Mouse (Mus musculus) cerebellum, adult (tissue): Measurements from ENCODE around the gene Pacrg.

Experiments
- ATAC-seq: cut with Nextera tagmentation; 2 replicates; pipeline ENCODE4 v1.9.2; 2017; ENCODE audit warnings: mild to moderate bottlenecking, moderate library complexity, mixed read lengths; ENCODE audit not compliant: insufficient number of reproducible peaks, low FRiP score, low TSS enrichment

Pacrg gene

DNA sequence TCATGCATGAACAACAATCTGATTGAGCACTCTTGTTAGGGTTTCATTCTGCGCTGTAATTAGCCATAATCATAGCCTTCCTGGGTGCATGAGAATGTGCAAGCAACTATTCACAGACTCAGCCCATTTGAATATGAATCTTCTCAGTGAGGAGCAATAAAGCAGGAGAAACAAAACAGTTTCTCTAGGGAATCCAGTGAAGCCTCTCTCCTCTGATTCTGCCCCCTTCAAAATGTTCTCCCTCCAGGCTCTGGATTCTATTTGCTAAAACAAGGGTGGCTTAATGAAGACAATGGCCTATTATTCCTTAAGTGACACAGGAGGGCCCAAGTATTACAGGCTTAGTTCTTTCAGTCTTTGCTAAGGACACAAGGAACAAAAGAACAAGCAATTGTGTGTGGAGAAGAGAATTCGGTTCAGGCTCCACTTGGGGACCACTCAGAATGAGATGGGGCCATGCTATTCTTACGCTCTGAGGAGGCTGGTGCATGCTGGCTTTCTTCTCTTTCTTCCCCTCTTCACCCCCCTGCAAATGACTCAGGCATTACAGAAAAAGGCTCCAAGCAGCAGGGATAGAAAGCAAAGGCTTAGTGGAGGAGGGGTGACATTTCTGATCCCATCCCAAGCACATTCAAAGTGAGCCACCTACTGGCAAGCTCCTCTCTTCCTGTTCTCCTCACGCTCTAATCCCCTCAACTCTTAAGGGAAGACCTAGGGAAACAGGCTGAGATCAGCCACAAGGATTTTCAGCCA is 95.2 kb downstream of the Pacrg start:
- ATAC-seq, result peak; percentile 68; the same call in 1 of the 2 replicates

DNA sequence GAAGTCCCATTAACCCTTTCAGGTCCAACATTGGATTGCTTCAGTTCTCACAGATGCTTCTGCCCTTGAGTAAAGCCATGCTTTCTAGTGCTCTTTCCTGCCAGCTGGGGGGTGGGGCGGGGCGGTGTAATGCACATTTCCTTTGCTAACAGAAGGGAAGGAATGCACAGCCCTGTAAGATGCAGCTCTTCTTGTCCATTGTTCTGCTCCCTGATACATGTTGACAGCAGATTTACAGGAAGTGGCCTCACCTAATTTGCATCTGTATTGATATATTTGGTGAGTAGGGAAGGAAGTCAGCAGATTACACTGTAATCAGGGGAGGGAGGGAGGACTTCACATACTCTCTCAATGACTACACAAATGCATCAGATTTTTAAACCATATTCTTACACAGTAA is 100.0 kb downstream of the Pacrg start:
- no peak for ATAC-seq

DNA sequence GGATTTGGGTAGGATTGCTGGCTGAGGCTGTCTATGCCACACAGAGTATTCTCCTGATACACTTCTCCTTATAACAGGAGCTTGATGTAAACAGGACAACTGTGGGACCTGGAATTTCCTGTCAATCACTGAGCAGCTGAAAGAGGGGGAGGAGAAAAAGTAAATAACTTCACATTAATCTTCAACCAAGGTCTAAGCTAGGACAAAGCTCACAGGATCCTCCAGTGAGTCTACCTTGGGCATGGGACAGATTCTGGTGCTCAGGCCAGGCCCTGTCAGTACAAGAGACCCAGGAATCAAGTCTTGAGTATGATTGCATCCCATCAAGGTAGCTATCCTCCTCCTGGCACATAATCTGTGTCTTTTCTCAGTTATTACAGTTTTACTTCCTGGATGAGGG is 102.1 kb downstream of the Pacrg start:
- ATAC-seq, result no peak

DNA sequence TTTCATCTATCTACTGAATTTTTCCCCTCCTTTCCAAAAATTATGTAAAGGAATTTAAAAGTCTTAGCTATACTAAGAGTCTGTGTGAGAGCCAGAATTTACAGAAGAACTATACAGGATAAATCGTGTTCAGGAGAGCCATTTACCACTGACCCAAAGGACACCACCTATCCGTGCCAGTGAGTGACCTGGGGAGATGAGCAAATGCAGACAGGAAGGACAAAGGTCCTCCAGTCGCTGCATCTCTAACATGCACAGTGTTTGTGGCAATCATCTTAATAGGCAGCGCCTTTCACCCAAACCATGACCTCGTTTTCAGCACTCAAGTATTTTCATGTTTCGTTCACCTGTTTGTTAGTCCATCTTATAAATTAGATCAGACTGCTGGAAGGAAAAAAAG is 105.4 kb downstream of the Pacrg start:
- no peak for ATAC-seq

DNA sequence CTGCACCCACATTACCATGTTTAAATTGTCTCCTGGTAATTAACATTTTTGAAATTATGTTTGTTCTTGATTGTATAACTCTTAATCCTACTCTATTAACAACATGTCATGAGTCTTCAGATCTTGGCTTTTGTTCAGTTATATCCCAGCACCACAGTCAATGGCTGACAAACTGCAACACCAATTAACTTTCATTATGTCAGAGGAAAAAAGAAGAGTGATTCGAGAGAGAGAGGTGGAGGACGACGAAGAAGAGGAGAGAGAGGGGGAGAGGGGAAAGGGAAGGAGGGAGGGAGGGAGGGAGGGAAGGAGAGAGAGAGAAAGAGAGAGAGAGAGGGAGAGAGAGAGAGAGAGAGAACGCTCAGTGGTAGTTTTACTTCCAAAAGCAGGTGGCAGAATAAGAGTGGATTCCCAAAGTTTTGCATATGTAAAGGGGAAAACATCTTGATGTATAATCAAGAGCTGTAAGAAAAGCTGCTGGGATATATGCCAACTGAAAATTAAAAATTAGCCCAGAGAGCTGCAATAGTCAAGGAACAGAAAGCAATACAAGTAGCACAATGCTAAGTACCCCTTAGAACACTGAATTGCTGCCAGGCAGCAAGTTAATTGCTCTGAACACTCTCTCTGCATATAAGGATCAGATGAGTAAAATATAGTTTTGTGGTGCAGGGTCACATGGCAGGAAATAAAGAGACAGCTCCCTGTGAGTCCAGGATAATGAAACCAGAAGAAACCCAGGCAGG is 107.6 kb downstream of the Pacrg start:
- ATAC-seq, result no peak

DNA sequence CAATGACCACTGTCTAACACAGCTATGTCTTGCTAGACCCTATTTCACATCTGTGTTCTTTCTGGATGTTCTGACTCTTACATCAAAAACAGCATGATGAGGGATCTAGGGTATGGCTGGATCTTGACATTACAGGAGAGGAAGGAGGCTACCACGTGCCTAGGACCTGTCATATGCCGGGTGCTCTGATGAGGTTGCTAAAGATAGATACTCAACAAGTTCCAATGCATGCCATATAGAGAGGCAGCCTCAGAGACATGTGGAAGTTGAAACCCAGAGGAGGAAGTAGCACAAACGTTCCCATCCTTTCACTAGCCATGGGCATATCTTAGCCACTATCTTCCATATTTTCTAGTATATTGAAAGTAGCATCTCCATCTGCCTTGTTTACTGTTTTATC is 115.3 kb downstream of the Pacrg start:
- ATAC-seq, result no peak

DNA sequence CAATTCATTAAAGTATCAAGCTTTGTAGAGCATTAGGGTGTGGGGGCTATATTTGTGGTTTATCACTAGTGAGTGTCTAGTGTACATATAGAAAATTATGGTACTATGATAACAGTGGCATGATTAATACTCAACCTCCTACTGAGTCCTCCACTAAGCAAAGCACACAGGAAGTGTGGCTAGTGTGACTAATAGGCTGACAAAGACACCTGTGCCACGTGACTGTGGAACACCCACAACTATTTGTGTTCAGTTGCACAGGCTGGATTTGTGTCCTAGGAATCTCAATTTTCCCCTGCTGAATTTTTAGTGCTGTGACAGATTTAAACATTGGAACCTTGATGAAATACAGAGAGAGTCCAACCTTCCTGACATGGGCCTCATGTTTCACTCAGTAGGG is 118.5 kb downstream of the Pacrg start:
- no peak for ATAC-seq

DNA sequence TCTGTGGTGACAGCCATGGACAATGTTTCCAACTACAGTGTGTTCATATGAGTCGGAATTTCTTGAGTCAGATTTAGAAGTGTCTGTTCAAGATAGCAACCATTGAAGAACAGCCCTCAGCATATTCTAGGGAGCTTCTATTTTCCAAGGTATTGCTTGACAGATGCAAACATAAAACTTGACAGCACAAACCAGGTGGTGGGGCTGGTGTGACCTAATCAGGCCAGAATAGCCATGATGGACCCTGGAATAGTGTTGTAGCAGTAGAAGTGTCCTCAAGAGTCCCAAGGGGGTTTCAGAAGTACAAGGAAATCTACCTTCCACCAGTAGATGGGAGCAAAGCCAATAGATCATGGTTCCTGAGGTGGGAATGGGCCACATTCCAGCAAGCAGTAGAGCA is 123.0 kb downstream of the Pacrg start:
- ATAC-seq, result no peak

DNA sequence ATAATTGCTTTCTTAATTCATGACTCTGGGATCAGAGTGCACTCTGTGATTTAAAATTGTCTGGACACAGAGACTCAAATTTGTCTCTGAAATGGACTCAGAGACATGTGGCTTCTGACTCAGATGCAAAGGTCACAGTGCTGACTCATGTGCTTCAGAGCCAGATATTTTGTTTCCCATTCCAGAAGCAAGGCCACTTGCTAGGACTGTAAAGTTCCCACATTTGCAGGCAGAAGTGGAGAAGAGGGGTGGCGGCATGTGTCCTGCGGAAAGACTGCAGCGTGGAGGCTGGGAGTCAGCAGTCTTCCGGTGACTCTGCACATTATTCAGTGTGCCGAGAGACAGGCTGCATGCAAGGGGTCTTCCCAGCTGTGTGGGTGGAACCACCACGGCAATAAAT is 137.3 kb downstream of the Pacrg start:
- no peak for ATAC-seq

DNA sequence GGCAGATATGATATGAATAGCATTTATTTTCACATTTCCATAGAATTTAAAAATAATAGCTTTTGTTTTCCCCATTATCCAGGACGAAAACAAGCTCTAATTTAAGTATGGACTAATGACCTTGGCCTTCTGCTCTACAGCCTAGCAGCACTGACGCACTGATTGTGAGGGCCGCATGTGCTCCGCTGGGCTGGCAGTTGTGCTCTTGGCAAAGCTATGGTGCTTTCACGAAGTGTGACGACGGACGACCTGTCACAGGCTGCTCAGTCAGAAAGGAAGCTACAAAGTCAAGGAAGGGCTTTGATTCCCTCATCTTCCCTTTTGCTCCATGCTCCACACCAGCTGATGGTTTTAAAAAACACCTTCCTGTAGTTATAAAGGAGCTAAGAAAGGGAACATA is 142.1 kb downstream of the Pacrg start:
- no peak for ATAC-seq

DNA sequence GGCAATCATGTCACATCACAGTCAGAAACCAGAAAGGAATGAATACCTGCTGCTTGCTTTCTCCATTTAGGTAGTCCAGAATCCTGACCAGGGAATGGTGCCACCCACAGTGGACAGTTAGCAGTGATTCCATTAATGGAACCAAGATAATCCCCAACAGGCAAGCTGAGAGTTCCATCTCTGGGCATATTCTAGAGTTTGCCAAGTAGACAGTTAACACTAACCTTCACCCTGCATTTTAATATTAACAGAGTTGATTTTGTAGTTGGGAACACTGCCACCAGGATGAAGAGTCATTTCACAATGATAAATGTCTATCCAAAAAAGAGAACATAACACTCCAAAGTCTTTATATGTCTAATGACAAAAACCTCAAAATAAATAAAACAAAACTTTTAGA is 144.7 kb downstream of the Pacrg start:
- ATAC-seq, result no peak

DNA sequence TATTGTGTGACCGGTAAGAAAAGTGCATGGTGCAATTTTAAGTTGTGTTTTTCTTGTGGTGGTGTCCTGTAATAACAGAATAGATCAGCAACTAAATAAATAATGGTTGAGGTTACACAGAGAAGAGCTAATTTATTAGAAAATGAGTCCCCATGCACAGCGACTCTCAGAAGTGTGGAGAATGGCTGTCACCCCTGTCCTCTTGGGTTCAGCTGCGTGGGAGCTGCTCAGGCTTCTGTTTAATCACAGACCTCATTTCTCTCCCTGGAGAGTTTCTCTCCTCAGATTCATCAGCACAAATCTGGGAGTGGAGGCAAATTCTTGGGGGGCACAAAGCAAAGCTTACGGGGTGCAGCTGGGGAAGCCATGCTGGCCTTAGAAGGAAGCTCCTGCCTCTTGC is 163.0 kb downstream of the Pacrg start:
- no peak for ATAC-seq

DNA sequence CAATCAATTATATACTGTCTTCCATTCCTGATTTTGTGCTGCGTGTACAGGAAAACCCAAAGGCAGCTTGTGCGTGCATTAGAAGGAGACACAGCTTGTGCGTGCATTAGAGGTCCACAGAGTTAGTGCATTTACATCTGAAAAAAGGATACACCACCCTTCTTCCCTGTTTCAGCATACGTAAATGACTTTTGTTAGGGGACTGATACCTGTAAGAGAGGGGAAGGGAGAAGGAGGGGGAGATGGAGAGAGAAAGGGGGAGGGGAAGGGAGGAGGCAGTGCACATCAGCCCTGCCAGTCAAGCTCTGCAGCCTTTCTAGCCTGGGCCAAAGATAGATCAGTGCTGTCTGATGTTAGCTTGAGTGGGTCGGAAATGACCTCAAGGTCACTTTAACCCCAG is 164.6 kb downstream of the Pacrg start:
- no peak for ATAC-seq

DNA sequence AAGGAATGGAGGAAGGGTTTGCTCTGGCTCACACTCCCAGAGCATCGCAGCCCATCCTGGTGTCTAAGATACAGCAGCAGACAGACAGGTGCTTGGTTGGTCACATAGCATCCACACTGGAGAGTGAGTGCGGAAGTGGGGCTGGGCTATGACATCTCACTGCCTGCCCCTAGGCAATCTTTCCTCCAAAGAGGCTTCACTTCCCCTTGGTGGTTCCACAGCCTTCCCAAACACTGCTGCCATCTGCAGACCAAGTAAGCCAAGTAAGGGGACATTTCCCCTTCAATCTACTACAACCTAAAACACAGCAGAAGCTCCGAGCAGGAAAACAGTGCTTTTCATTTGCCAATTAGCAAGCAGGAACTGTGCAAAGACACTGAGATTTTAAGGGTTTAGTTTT is 165.1 kb downstream of the Pacrg start:
- no peak for ATAC-seq

DNA sequence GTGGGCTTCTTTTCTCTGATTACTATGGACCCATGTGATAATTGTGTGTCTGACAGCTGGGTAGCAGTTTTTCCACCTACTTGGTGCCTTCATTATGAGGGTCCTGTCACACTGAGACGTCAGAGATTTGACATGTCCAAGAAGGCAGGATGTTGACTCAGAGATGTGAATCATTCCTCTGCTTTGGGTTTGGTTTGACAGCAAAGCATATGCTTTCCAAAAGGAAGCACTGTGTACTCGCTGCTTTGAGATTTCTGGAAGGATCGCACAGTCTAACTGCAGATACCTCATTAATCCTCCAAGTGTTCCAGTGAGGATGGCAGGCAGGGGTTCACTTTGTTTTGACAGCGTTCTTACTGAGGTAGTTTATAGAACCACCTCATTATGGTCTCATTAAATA is 178.8 kb downstream of the Pacrg start:
- no peak for ATAC-seq

DNA sequence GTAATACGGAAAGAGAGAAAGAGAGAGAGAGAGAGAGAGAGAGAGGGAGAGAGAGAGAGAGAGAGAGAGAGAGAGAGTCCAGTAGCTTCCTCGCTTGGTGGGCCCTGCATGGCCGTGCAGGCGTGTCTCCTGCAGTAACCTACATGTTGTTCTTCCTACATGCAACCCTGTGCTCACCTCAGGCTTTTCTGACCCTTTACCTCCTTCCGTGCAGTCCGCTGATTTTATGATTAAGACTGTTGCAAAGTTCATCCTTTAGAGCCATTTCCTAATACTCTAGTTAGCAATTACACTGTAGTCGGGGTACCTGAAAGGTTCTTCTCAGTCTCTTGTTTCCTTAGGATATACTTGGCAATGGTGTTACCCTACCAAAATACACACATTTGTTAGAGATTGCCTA is 196.5 kb downstream of the Pacrg start:
- ATAC-seq, result no peak

DNA sequence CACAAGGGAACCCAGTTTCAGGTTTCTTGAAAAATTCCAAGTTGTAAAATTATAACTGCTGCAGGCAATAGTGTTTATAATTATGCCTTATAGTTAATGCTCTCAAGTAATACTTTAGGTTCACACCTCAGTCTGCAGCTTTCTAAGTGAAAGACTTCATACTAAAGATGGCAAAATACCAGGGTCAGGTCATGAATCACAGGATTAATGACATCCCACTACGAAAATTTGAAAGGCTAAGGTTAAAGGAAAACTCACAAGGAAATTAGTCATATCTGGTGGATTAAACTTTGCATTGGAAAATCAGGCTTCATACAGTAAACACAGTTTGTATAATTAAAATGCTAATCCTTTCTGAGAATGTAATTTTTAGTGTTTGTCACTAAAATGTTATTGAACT is 200.3 kb downstream of the Pacrg start:
- no peak for ATAC-seq

DNA sequence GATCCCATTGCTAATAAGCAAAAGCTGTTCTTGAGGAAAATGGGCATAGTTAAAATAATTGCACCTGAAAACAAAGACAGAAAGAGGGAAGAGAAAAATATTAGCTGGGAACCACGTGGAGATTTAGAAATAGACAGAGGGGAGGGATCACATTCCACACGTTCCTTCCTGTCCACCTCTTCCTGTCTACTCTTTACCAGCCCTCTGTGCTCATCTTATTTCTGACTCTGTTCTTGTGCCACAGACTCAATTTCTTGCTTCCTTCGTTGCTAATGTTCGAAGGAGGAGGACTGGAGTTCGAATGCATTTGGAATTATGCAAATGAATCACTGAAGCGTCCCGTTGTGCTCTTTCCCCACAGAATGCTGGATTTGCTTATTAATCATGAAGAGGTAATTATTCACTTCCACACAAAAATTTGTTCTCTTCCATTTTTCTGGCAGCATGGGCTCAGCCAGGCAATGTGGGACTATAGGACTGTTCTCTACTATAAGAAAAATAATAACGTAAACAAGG is 204.1 kb downstream of the Pacrg start:
- ATAC-seq, result no peak

DNA sequence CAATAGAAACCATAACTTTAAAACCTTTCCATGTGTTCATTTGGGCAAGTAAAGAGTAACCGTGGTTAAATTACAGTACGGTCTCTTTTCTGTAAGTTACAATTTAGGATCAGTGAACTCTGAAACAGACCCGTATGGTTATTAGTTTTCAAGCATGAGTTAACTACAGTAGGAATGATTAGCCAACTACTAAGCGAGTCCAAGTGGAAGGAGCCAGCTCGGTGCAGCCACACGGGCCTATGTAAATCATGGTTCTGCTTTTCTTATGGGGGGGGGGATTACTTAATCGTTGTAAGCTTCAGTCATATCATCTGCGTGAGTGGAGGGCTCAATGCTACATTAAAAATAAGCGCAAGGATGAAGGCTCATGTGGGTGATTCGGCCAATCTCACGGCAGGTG is 204.6 kb downstream of the Pacrg start:
- ATAC-seq, result no peak

DNA sequence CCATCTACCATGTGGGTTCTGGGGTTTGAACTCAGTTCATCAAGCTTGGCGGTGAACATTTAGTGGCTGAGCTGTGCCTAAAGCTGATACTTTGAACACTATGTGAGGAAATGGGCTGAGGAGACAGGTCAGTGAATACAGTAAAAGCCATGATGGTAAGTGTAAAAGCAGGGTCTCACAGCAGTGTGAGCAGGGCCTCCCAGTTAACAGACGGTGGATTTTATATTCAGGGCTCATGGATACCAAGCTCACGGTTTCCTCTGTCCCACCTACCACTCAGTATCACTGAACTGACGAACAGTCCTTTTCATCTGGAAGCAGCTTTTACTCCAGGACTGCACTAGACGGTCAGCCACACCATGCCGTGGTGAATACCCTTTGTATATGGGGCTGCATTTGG is 205.1 kb downstream of the Pacrg start:
- ATAC-seq, result no peak

DNA sequence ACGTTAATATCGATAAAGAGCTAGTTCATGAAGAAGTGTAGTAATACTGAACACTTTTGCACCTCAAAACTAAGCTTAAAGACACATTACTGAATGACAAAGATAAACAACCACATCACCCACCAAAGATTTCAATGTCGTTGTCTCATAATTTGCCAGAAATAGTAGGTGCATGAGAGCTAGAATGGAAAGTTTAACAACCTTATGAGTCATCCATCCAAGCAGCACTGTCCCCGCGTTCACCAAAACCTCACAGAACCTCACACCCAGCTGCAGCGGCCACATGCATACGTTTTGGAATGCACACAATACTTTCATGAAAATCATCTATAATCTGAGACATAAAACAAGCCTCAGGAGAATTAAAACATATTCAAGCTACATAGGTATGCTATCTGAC is 206.3 kb downstream of the Pacrg start:
- no peak for ATAC-seq

DNA sequence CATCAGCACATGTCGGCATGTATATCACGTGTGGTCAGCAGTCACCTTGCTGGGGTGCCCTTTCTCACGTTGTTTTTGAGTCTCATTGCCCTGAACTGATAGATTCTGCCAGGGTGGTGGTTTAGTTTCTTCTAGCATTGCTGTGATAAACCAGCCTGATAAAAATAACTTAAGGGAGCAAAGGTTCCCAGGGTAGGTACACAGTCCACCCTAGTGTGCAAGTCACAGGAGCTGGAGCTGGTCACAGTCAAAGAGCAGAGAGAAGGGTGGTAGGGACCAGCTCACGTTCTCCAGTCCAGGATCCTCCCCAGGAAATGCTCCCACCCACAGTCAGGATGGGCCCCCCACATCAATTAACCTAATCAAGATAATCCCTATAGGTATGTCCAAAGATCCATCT is 211.9 kb downstream of the Pacrg start:
- no peak for ATAC-seq
